Mouse (Mus musculus) spleen, postnatal 0 days (tissue): ENCODE results near the gene Slc16a8. TPM values are rescaled to one million over a fixed set of nuclear protein-coding genes. Genes with fewer than 3 reads are reported as not detected.

ENCODE experiments used
- polyA plus RNA-seq: library from polyadenylated mRNA; unstranded; fragments of >200 nt; fragmentation: Nextera tagmentation; extraction: Ambion mirVana; gene quantifications from 2 replicates; pipeline ENCODE4 v1.2.1, GENCODE M21; 2015

Gene Slc16a8
- 0.11 TPM in 1 of 2 replicates, not detected in the other for polyA plus RNA-seq

DNA sequence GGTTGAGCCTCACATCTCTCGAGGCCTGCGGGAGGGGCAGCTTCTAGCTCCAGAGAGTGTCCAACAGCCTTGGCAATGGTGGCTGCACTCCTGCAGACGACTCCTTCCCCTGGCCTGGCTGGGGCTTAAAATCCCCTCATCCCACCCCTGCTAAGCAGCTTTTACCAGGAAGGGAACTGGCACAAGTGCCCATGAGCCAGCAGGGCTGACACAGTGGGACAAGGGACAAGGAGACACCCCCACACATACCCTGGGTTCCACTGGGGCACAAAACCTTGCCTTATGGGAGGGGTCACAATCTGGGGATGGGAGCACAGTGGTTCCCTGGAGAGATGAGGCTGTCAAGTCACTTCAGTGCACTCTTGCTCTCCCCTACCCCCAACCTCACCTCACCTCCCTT lies at the start of gene Slc16a8:
Gene Slc16a8, minus strand, starts transcription at position 101 of the 400 bp plus-strand sequence.

DNA sequence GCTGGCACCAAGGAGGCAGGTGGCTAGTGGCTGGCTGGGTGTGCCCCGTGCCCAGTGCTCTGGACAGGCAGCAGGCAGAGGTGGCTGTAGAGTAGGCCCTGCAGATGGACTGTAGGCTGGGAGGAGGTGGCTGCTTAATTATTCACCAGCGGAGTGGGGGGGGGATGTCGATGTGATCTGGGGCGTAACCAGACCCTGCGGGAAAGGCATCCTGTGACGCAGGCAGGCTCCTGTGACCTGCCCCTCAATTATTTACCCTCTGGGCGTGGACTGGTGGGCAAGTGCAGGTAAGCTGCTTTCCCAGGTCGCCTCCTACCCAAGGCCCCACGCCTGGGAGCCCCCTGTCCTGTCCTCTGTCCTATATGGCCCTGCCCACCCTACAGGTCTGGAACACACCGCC lies 30.8 kb upstream of the Slc16a8 start, which contains the start of gene Baiap2l2:
Gene Baiap2l2, minus strand, starts transcription at position 139 of the 400 bp plus-strand sequence.

DNA sequence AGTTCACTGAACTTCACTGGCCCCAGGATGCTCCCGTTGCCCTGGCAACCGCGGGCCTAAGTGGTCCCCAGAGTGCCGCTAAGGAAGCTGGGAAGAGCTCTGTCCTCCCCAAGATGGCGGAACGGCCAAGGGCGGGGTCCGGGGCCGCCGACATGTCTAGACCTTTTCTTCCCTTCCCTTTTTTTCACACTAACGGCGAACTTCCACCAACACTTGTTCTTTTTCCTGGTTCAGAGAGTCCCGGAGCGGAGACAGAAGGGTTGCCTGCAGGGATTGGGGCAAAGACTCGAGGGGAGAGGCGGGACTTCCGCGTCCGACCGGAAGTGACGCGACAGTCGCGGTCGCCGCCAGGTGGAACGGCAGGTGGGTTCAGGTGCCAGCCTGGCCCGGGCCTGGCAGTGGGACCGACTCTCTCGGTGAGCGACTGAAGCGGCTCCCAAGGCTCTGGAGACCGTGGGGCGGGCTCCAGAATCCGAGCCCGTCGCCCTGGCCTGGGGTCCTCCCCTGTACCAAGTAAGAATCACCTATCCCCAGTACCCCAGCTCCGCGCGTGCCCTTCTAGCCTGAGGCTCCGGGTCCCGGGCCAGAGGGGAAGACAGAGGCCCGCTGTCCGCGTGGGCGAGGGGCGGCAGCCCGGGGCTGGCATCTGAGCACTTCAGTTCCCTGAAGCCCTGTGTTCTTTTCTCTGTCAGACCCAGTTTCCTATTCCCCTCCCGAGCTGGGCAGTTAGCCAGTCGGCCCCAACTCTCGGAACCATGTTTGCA lies 25.3 kb downstream of the Slc16a8 start, which contains the start of the genes Pick1 and Gm49486:
Gene Pick1, plus strand, starts transcription at position 116 of the 764 bp plus-strand sequence.
Gene Gm49486, plus strand, starts transcription at position 334 of the 764 bp plus-strand sequence.

Other genes with a start within 250 kb of the Slc16a8 start
- 102 and 129 TPM in 2 replicates for gene H1f0, start 226.3 kb downstream of the Slc16a8 start, polyA plus RNA-seq
- 0.18 TPM in 1 of 2 replicates, not detected in the other for gene Galr3, start 212.9 kb downstream of the Slc16a8 start, polyA plus RNA-seq
- gene Ankrd54, start 191.9 kb downstream of the Slc16a8 start, polyA plus RNA-seq, result 57.8 and 63.1 TPM in 2 replicates
- 108 and 112 TPM in 2 replicates for gene Eif3l, start 179.6 kb downstream of the Slc16a8 start, polyA plus RNA-seq
- 2.6 and 2.8 TPM in 2 replicates for gene Micall1, start 145.9 kb downstream of the Slc16a8 start, polyA plus RNA-seq
- 225 and 245 TPM in 2 replicates for gene Polr2f, start 113.8 kb downstream of the Slc16a8 start, polyA plus RNA-seq
- 0.76 and 3.3 TPM in 2 replicates for gene 1700088E04Rik, start 113.5 kb downstream of the Slc16a8 start, polyA plus RNA-seq
- gene Sox10, start 89.5 kb downstream of the Slc16a8 start, polyA plus RNA-seq, result not detected in 2 replicates
- gene Pick1, start 25.6 kb downstream of the Slc16a8 start, polyA plus RNA-seq, result 9.3 and 9.6 TPM in 2 replicates
- 0.10 TPM in 1 of 2 replicates, not detected in the other for gene Gm49486, start 25.4 kb downstream of the Slc16a8 start, polyA plus RNA-seq
- 0.43 and 1.6 TPM in 2 replicates for gene Baiap2l2, start 30.8 kb upstream of the Slc16a8 start, polyA plus RNA-seq
- gene Pla2g6, start 73.6 kb upstream of the Slc16a8 start, polyA plus RNA-seq, result 4.8 and 6.4 TPM in 2 replicates
- 2.9 and 3.0 TPM in 2 replicates for gene Maff, start 91.9 kb upstream of the Slc16a8 start, polyA plus RNA-seq
- gene Tmem184b, start 148.8 kb upstream of the Slc16a8 start, polyA plus RNA-seq, result 12.0 and 16.0 TPM in 2 replicates
- gene Csnk1e, start 200.8 kb upstream of the Slc16a8 start, polyA plus RNA-seq, result 19.9 and 25.4 TPM in 2 replicates